ENCODE assay signal across 8 mouse cellular contexts in the genomic region with DNA sequence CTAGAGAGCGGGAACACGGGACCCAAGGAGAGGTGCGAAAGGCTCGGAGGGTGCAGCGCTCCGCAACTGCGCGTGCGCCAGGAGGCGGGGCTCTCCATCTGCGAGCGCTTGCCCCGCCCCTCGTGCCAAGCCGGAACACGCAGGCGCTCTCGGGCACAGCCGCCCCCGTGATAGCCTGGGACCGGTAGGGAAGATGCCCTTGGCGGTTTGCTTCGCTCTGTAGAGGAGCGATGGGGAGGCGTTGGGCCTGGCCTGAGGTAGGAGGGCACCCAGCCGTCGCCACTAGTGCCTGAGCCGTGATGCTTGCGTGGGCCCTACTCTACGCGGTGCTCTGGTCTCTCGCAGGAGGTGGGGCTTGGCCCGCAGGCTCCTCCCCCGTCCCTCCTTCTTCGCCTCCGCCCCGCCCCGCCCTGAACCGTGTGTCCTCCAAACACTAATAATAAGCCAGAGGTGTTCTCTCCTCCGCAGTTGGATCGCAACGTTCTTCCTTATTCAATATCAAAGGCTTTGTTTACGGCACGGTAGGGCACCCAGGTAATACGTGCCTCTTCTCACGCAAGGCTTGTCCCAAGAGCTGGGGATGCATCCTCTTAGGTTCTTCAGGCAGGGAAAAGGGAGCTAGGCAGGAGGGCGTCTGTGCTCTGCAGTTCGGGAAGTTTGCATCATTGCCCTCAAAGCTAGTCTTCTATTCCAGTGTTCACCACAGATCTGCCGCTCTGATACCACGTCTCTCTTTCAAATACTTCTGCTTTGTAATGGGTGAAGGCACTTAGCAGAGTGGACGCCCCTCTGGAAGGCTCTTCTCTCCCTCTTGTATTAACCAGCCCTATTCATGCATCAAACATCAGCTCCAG. TPM values are rescaled to one million over a fixed set of nuclear protein-coding genes. Genes with fewer than 3 reads are reported as not detected.
A peak's percentile ranks its signal among the peaks of the same experiment; 100 is the strongest.
DNase-seq lines count a peak whose midpoint lies in the region; ATAC-seq and TF ChIP-seq lines count a peak whose summit lies in the region.

A gene (plus strand): TSS at position 123 of the 854 bp plus-strand sequence.

- peak within 1 kb of the TSS; percentile 95 for H3K4me3 ChIP-seq in E14TG2a.4 (replicated peaks; ENCODE audit: low read length)
- peak within 1 kb of the TSS; percentile 78 for H3K4me3 ChIP-seq in forebrain, embryonic 11.5 days (ENCODE audit: low read depth, low read length)
- H3K4me3 ChIP-seq in heart, embryonic 16.5 days (ENCODE audit: low read length), result peak within 1 kb of the TSS; percentile 91
- H3K4me3 ChIP-seq in liver, embryonic 14.5 days (ENCODE audit: insufficient read depth in 1 of 2, low read depth in 2 of 2, low read length in 2 of 2), result peak within 1 kb of the TSS; percentile 78 to 81
- H3K4me3 ChIP-seq in stomach, embryonic 15.5 days (replicated peaks), result peak within 1 kb of the TSS; percentile 92

- TF ChIP-seq EP300 in liver, embryonic 14.5 days (IDR thresholded peaks at IDR 0.05; ENCODE audit: low read depth), result no peak

- H3K4me1 ChIP-seq in E14TG2a.4 (replicated peaks; ENCODE audit: low read depth, low read length), result peaks cover 14% of the 10 kb centered on the region
- H3K4me1 ChIP-seq in forebrain, embryonic 11.5 days (replicated peaks; ENCODE audit: control insufficient read depth, insufficient read depth, low read length), result peaks cover 4% of the 10 kb centered on the region; the same call in 1 of the 2 replicates
- peaks cover 8% of the 10 kb centered on the region for H3K4me1 ChIP-seq in heart, embryonic 16.5 days (ENCODE audit: control insufficient read depth, insufficient read depth, low read length)
- H3K4me1 ChIP-seq in liver, embryonic 14.5 days (replicated peaks; ENCODE audit: control insufficient read depth in 2 of 2, insufficient read depth in 2 of 2, low read length in 1 of 2), result peaks cover 11 to 12% of the 10 kb centered on the region in 2 experiments
- 0 out of 2 replicates have a peak, but pooled peaks cover 4% of the 10 kb centered on the region for H3K4me1 ChIP-seq in stomach, embryonic 15.5 days

- peak within 1 kb of the TSS; percentile 85 for H3K4me2 ChIP-seq in forebrain, embryonic 11.5 days (ENCODE audit: low read depth, low read length, severe bottlenecking)
- H3K4me2 ChIP-seq in heart, embryonic 16.5 days (ENCODE audit: low read depth, low read length), result peak within 1 kb of the TSS; percentile 81
- peak within 1 kb of the TSS; percentile 95 for H3K4me2 ChIP-seq in liver, embryonic 14.5 days (ENCODE audit: low read depth)
- H3K4me2 ChIP-seq in stomach, embryonic 15.5 days, result peak within 1 kb of the TSS; percentile 89

- no peak within 1 kb of the TSS for H3K27ac ChIP-seq in forebrain, embryonic 11.5 days (ENCODE audit: low read depth, low read length)
- peak within 1 kb of the TSS; percentile 82 for H3K27ac ChIP-seq in heart, embryonic 16.5 days (ENCODE audit: low read length)
- H3K27ac ChIP-seq in liver, embryonic 14.5 days, result peak within 1 kb of the TSS; percentile 65
- peak within 1 kb of the TSS; percentile 74 for H3K27ac ChIP-seq in stomach, embryonic 15.5 days

- H3K9ac ChIP-seq in forebrain, embryonic 11.5 days (ENCODE audit: low read length), result peak within 1 kb of the TSS; percentile 67
- peak within 1 kb of the TSS; percentile 88 for H3K9ac ChIP-seq in heart, embryonic 16.5 days (ENCODE audit: low read length)
- peak within 1 kb of the TSS; percentile 74 for H3K9ac ChIP-seq in liver, embryonic 14.5 days (replicated peaks)
- H3K9ac ChIP-seq in stomach, embryonic 15.5 days, result peak within 1 kb of the TSS; percentile 65; the same call in 1 of the 2 replicates

- ATAC-seq in forebrain, embryonic 11.5 days (replicated peaks; ENCODE audit: low FRiP score), result peak; percentile 98
- ATAC-seq in heart, embryonic 16.5 days (replicated peaks; ENCODE audit: extremely low read depth, insufficient read depth, low FRiP score), result peak; percentile 97
- peak; percentile 99 for ATAC-seq in liver, embryonic 14.5 days (ENCODE audit: insufficient read depth)
- peak; percentile 96 for ATAC-seq in stomach, embryonic 15.5 days (ENCODE audit: insufficient read depth, low FRiP score, low read depth)

- H3K9me3 ChIP-seq in E14TG2a.4 (ENCODE audit: low read length), result peaks cover 3% of the 10 kb centered on the region; the same call in 1 of the 2 replicates
- no peaks in the 10 kb centered on the region for H3K9me3 ChIP-seq in forebrain, embryonic 11.5 days (ENCODE audit: control insufficient read depth, low read length)
- 0 out of 2 replicates have a peak, but pooled peaks cover 3% of the 10 kb centered on the region for H3K9me3 ChIP-seq in heart, embryonic 16.5 days (replicated peaks; ENCODE audit: control insufficient read depth, low read length)
- no peaks in the 10 kb centered on the region for H3K9me3 ChIP-seq in liver, embryonic 14.5 days (ENCODE audit: control insufficient read depth, low read length)
- no peaks in the 10 kb centered on the region for H3K9me3 ChIP-seq in stomach, embryonic 15.5 days

- 1% methylated on average over 51 of the region's 51 CpGs for WGBS in forebrain, embryonic 11.5 days
- 1% methylated on average over 51 of the region's 51 CpGs for WGBS in heart, embryonic 16.5 days
- under 1% methylated on average over 51 of the region's 51 CpGs for WGBS in liver, embryonic 14.5 days (ENCODE audit: insufficient replicate concordance)
- 1% methylated on average over 51 of the region's 51 CpGs for WGBS in stomach, embryonic 15.5 days

- TF ChIP-seq CTCF in E14TG2a.4 (conservative IDR thresholded peaks at IDR 0.05; ENCODE audit: low read length), result no peak
- TF ChIP-seq CTCF in liver, embryonic 14.5 days (IDR thresholded peaks at IDR 0.05; ENCODE audit: low read depth), result no peak

- peak; percentile 84 for DNase-seq in c-Kit-positive CD71-positive TER-119-negative erythroid progenitor cells, embryonic 14.5 days (ENCODE audit: low read depth)
- DNase-seq in forebrain, embryonic 11.5 days (ENCODE audit: low spot score), result peak; percentile 96
- DNase-seq in kidney, postnatal 36 days, result peak; percentile 77 to 91
- peak; percentile 77 to 83 (median 80) for DNase-seq in liver, embryonic 14.5 days (ENCODE audit: low read depth in 3 of 3, low spot score in 3 of 3)
- peak; percentile 94 for DNase-seq in neural tube, embryonic 10.5 days (ENCODE audit: extremely low spot score, low spot score)

- peaks cover 45% of the 10 kb centered on the region for H3K27me3 ChIP-seq in E14TG2a.4 (ENCODE audit: insufficient read depth, low read length)
- H3K27me3 ChIP-seq in forebrain, embryonic 11.5 days (ENCODE audit: control insufficient read depth, insufficient read depth, low read length), result peaks cover 33% of the 10 kb centered on the region
- H3K27me3 ChIP-seq in heart, embryonic 16.5 days (ENCODE audit: control insufficient read depth, insufficient read depth, low read length), result peaks cover 29% of the 10 kb centered on the region
- peaks cover 44% of the 10 kb centered on the region for H3K27me3 ChIP-seq in liver, embryonic 14.5 days (ENCODE audit: control insufficient read depth, insufficient read depth, low read length)
- peaks cover 30% of the 10 kb centered on the region for H3K27me3 ChIP-seq in stomach, embryonic 15.5 days (replicated peaks)

- no peaks in the 10 kb centered on the region for H3K36me3 ChIP-seq in E14TG2a.4 (ENCODE audit: insufficient read depth, low read length)
- no peaks in the 10 kb centered on the region for H3K36me3 ChIP-seq in forebrain, embryonic 11.5 days (ENCODE audit: control insufficient read depth, insufficient read depth, low read length)
- H3K36me3 ChIP-seq in heart, embryonic 16.5 days (ENCODE audit: control insufficient read depth, insufficient read depth), result no peaks in the 10 kb centered on the region
- no peaks in the 10 kb centered on the region for H3K36me3 ChIP-seq in liver, embryonic 14.5 days (replicated peaks; ENCODE audit: control insufficient read depth, insufficient read depth, low read depth)
- H3K36me3 ChIP-seq in stomach, embryonic 15.5 days, result no peaks in the 10 kb centered on the region

RNA-seq across cellular contexts. Expression of the gene that starts here (rescaled TPM):
- polyA plus RNA-seq in forebrain, embryonic 11.5 days (2014; fragmentation: Nextera tagmentation; extraction: Ambion mirVana), result 0.21 TPM in 2 replicates
- 0.42 and 0.62 TPM in 2 replicates for polyA plus RNA-seq in heart, embryonic 16.5 days (2015; fragmentation: Nextera tagmentation; extraction: Ambion mirVana)
- polyA plus RNA-seq in liver, embryonic 14.5 days (2012; rRNA removed), result 0.30 and 0.44 TPM in 2 replicates
- polyA plus RNA-seq in liver, embryonic 14.5 days (2014; fragmentation: Nextera tagmentation; extraction: Ambion mirVana), result 0.76 and 0.83 TPM in 2 replicates
- 0.31 and 0.40 TPM in 2 replicates for polyA plus RNA-seq in stomach, embryonic 15.5 days (2015; fragmentation: Nextera tagmentation; extraction: Ambion mirVana)

Comparison
In these comparisons a context has a peak if more than half of its experiments do, and no peak if none do; other contexts are left out.
1. Peak in DNase-seq, ATAC-seq, H3K4me3 ChIP-seq, H3K9ac ChIP-seq and H3K4me2 ChIP-seq in forebrain, embryonic 11.5 days; RNA of the gene not detected or under 1 TPM.
2. Peak in ATAC-seq, H3K4me3 ChIP-seq, H3K27ac ChIP-seq, H3K9ac ChIP-seq and H3K4me2 ChIP-seq in heart, embryonic 16.5 days; RNA of the gene not detected or under 1 TPM.
3. Peak in DNase-seq, ATAC-seq, H3K4me3 ChIP-seq, H3K27ac ChIP-seq, H3K9ac ChIP-seq and H3K4me2 ChIP-seq in liver, embryonic 14.5 days; RNA of the gene not detected or under 1 TPM.
4. Peak in ATAC-seq, H3K4me3 ChIP-seq, H3K27ac ChIP-seq, H3K9ac ChIP-seq and H3K4me2 ChIP-seq in stomach, embryonic 15.5 days; RNA of the gene not detected or under 1 TPM.